Mouse (Mus musculus): ENCODE data around the gene Coro2b. TPM values are rescaled to one million over a fixed set of nuclear protein-coding genes. Genes with fewer than 3 reads are reported as not detected.
A peak's percentile ranks its signal among the peaks of the same experiment; 100 is the strongest.
"Not testable (repeated sequence)": the region's sequence is repeated elsewhere in the genome, so short reads cannot be mapped to it uniquely, and the experiment has no call there.

Coro2b gene
- total and polyA plus RNA-seq, 3 experiments, result 13.1 to 15.3 (median 14.3) TPM

- DNase-seq, result peak; percentile 35
Observed at GRCm38 (mm10) chr9:62471541-62472189, 65.2 kb downstream of the Coro2b start.

DNA sequence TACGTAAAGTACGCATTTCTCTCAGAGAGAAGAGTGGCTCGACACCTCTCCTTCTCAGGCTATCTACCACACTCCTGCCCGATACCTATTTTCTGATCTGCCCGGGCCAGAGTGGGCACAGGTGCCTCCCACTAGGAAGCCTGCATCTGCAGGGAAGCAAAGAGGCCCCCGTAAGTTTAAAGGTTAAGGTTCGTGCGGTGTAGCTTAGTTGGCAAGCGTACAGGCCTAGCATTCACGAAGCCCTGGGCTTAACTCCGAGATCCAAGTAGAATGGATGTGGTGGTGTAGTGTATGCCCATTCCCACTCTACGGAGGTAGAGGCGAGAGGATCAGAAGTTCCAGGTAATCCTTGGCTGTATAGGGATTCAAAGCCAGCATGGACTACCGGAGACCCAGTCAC, 65.8 kb downstream of the Coro2b start:
- no peak for DNase-seq

DNA sequence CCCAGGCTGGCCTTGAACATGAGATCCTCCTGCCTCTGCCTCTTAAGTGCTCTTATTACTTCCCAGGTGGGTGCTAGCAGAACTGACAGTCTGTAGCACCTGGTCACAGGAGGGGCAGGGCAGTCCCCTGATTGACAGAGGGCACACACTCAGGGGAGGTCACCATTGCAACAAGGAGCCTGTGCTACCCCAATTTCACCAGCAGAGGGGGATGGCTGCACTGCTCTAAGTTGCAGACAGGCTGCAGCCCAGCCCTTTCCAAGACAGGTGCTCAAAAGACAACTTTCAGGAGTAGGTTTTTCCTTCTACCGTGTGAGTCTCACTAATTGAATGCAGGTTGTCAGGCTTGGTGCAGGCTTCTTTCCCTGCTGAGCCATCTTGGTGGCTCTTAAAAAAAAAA, 66.4 kb downstream of the Coro2b start:
- DNase-seq, result peak; percentile 79

GRCm38 (mm10) chr9:62469696-62470095, 67.1 kb downstream of the Coro2b start:
- DNase-seq, result no peak

- DNase-seq, result no peak
Observed at GRCm38 (mm10) chr9:62469143-62469542, 67.7 kb downstream of the Coro2b start.

DNA sequence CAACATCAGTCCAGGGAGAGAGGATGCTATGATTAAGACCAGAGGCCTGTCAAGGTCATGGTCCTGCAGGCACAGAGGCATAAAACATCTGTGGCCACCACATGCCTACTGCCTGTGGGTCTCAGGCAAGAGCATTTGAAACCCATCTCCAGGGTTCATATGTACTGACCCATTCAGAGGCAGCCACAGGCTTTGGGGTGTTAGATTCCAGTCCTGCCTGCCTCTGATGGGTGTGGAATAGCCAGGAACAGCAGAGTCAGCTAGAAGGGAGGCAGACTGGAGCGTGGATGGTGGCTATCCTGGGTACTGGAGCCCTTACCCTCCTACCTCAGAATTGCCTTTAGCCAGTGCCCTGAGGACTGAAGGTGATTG, 69.4 kb downstream of the Coro2b start:
- no peak for DNase-seq

GRCm38 (mm10) chr9:62466742-62467412, 70.0 kb downstream of the Coro2b start:
- DNase-seq, result no peak

DNA sequence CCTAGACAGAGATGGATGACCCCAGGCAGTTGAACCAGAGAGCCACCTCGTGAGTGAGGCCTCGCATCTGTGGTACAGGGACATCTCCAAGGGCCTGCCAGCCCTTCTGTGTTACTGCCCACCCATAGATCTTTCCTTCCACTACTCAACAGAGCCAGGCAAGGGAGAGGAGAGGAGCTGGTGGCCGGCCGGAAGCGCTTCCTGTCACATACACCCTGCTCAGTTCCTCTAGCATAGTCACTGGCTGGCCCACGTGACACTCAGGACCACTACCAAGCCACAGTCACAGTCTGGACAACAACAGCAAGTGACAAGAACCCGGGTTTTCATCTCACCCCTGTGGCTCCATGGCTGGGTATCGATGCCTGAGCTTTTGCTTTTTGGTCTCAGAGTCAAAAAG, 70.8 kb downstream of the Coro2b start:
- no peak for DNase-seq

- DNase-seq, result no peak
Observed at GRCm38 (mm10) chr9:62464727-62465126, 72.1 kb downstream of the Coro2b start.

DNA sequence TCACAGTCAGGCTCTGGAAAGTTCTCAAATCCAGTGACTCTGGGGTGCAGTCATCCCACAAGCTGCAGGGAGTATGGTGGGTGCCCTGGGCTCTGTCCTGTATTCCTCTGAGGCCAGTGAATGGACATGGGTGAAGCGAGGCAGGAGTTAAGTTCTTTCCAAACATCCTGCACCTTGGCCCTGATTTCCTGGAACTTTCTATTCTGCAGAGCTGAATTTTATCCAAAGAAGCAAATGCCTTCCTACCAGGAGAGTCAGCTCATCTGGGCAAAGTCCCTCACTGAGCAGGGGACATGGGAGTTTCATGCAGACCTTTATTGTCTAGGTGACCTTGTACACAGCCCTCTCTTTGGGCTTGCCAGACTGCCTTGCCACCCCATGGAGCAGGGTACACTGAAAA, 75.1 kb downstream of the Coro2b start:
- DNase-seq, result no peak

DNA sequence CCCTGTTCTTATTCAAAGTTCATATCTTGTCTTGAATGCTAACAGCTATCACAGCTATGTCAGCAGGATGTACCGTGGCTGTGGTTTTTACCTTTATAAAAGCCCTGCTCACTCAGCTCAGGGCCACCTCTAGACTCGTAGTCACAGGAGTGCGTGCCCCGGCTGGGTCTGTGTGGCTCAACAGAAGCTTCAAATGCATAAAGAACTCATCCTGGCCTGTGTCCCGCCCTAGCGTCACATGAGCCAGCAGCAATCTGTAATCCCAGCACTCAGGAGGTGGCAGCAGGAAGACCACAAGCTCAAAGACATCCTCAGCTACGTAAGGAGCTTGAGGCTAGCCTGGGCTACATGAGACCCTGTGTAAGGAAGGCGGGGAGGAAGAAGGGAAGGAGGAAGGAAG, 75.7 kb downstream of the Coro2b start:
- no peak for DNase-seq

GRCm38 (mm10) chr9:62460086-62460485, 76.8 kb downstream of the Coro2b start:
- no peak for DNase-seq

DNA sequence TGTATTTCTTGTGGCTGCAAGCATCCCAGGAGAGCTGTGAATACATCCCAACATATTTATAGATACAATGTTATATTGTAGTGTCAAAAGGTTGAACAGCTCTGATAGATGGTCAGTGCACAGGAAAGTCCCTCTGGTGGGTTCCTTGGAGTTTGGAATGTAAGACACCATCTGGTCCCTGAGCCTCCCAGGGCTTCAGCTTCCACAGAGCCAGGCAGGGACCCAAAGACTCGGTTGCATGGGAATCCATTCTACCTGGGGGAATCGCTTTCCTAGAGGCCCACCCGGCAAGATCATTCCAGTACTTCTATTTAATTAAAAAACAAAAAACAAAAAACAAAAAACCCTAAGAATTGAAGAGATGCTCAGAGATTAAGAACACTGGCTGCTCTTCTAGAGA, 78.4 kb downstream of the Coro2b start:
- no peak for DNase-seq

GRCm38 (mm10) chr9:62456015-62456414, 80.8 kb downstream of the Coro2b start:
- DNase-seq, result peak; percentile 46

GRCm38 (mm10) chr9:62455210-62455969, 81.5 kb downstream of the Coro2b start:
- no peak for DNase-seq

DNA sequence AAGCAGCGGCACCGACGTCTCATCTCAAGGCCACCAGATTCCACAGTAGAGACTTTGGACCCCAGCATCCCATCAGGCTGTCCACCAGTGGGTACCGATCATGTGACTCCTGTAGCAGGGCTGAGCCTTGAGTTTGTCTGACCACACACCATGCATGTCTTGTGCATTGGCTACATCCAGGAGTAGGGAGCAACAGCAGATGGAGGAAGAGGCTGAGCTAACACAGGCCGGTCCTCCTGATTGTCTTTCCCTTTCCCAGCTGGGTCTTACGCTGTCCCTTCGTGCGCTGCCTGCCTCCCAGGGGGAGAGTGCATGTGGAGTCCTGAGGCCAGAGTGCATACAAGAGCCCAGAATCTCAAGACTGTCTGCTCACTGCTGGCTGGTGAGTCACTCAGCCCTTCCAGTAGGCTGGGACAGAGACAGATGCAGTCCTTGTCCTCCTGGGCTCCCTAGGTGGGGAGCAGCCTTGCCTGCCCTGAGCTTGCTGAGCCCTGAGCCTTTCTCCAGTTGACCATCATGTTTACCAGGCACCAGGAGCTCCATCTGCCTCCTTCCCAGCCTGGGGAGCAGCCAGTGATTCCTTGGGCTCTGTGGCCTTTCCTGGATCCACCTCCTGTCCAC, 84.4 kb downstream of the Coro2b start:
- DNase-seq, result peak; percentile 63

GRCm38 (mm10) chr9:62451585-62452372, 85.1 kb downstream of the Coro2b start:
- DNase-seq, result no peak

- no peak for DNase-seq
Observed at GRCm38 (mm10) chr9:62450862-62451261, 86.0 kb downstream of the Coro2b start.

DNA sequence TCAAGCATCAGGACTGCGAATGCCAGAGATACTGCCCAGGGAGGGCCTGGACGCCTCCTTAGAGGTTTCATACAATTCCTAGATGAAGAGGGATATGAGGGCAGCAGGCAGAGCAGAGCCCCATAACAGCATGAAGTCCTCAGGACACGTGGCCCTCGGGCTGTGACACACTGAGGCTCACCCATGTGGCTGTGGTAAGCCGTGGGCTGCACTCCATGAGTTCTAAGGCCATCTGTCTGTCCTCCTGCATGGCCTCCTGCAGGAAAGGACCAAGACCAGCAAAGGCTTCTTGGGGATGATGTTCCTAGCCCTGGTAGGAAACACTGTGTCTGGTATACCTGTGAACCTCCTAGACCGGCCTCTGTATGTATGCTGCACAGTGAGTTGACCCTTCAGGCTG, 86.5 kb downstream of the Coro2b start:
- DNase-seq, result no peak

DNA sequence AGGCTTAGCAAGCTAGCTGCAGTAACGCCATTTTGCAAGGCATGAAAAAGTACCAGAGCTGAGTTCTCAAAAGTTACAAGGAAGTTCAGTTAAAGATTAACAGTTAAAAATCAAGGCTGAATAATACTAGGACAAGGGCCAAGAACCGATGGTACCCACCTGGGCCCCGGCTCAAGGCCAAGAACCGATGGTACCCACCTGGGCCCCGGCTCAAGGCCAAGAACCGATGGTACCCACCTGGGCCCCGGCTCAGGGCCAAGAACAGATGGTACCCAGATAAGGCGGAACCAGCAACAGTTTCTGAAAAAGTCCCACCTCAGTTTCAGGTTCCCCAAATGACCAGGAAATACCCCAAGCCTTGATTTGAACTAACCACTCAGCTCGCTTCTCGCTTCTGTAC, 89.5 kb downstream of the Coro2b start:
- not testable (repeated sequence) for DNase-seq

DNA sequence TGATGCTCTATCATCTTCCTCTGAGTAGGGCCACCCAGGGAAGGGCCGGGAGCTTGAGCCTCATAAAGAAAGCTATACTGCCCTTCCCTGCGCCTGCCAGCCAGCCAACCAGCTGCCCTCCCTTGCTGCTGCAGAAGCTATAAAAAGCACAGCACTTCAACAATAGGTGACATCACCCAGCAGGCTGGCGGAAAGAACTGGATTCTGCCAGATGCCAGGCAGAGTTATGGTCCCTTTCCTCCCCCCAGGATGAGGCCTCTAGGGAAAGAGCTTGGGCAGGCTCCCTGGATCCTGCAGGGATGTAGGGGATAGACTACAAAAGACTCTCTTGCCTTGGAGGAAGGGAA, 98.1 kb downstream of the Coro2b start:
- DNase-seq, result peak; percentile 66
